25 mouse cellular contexts compared by ENCODE assay signal in genomic region chr13:45732590-45732989, GRCm38 (mm10).
"Had no signal": no experiment of that assay in that cellular context is flagged by ENCODE, and none has a peak within 500 bp of the region (broad histone marks: within the 10 kb centered on the region; RNA-seq: fewer than 3 reads in every experiment).

No protein-coding gene starts in this region.

- H3K4me2 ChIP-seq: forebrain, embryonic 15.5 days; heart, embryonic 11.5 days; hindbrain, embryonic 13.5 days; hindbrain, embryonic 15.5 days; kidney, embryonic 15.5 days; limb, embryonic 13.5 days; limb, embryonic 15.5 days; liver, embryonic 12.5 days had no signal

- H3K4me3 ChIP-seq: forebrain, embryonic 15.5 days; hindbrain, embryonic 13.5 days; hindbrain, embryonic 15.5 days; kidney, embryonic 15.5 days; limb, embryonic 13.5 days; limb, embryonic 15.5 days; liver, embryonic 12.5 days had no signal

- H3K36me3 ChIP-seq: forebrain, embryonic 15.5 days; hindbrain, embryonic 13.5 days; limb, embryonic 13.5 days; liver, embryonic 12.5 days had no signal

- H3K9ac ChIP-seq: forebrain, embryonic 15.5 days; forebrain, postnatal 0 days; hindbrain, embryonic 13.5 days; hindbrain, embryonic 15.5 days; kidney, embryonic 15.5 days; limb, embryonic 13.5 days; limb, embryonic 15.5 days; liver, embryonic 12.5 days; liver, embryonic 14.5 days had no signal

- H3K9me3 ChIP-seq: forebrain, embryonic 15.5 days; hindbrain, embryonic 13.5 days; hindbrain, embryonic 15.5 days; kidney, embryonic 15.5 days; limb, embryonic 13.5 days; limb, embryonic 15.5 days; liver, embryonic 12.5 days had no signal

- H3K27ac ChIP-seq: forebrain, embryonic 15.5 days; hindbrain, embryonic 13.5 days; hindbrain, embryonic 15.5 days; hindbrain, postnatal 0 days; kidney, embryonic 15.5 days; kidney, postnatal 0 days; limb, embryonic 13.5 days; limb, embryonic 15.5 days; liver, embryonic 12.5 days; liver, embryonic 14.5 days had no signal

- H3K4me1 ChIP-seq: hindbrain, embryonic 15.5 days; kidney, embryonic 15.5 days; limb, embryonic 13.5 days; limb, embryonic 15.5 days had no signal

- DNase-seq: forebrain, postnatal 0 days; gastrocnemius, postnatal 14 days; gastrocnemius, postnatal 36 days; heart, adult 18-20 months; kidney, adult 11 months; kidney, adult 2 months; kidney, adult 9 months; kidney, postnatal 14 days; kidney, postnatal 36 days; layer of hippocampus, adult 9-11 months; layer of hippocampus, postnatal 36 days; left cerebral cortex, postnatal 4 days; lung, adult 18-20 months had no signal

- ATAC-seq: forebrain, embryonic 15.5 days; forebrain, postnatal 0 days; hindbrain, postnatal 0 days; intestine, embryonic 16.5 days; liver, embryonic 12.5 days had no signal

- H3K27me3 ChIP-seq: forebrain, embryonic 15.5 days; hindbrain, embryonic 13.5 days; hindbrain, embryonic 15.5 days; kidney, embryonic 15.5 days; limb, embryonic 13.5 days; limb, embryonic 15.5 days; liver, embryonic 12.5 days had no signal
